13 mouse cellular contexts compared by ENCODE assay signal in the genomic region with DNA sequence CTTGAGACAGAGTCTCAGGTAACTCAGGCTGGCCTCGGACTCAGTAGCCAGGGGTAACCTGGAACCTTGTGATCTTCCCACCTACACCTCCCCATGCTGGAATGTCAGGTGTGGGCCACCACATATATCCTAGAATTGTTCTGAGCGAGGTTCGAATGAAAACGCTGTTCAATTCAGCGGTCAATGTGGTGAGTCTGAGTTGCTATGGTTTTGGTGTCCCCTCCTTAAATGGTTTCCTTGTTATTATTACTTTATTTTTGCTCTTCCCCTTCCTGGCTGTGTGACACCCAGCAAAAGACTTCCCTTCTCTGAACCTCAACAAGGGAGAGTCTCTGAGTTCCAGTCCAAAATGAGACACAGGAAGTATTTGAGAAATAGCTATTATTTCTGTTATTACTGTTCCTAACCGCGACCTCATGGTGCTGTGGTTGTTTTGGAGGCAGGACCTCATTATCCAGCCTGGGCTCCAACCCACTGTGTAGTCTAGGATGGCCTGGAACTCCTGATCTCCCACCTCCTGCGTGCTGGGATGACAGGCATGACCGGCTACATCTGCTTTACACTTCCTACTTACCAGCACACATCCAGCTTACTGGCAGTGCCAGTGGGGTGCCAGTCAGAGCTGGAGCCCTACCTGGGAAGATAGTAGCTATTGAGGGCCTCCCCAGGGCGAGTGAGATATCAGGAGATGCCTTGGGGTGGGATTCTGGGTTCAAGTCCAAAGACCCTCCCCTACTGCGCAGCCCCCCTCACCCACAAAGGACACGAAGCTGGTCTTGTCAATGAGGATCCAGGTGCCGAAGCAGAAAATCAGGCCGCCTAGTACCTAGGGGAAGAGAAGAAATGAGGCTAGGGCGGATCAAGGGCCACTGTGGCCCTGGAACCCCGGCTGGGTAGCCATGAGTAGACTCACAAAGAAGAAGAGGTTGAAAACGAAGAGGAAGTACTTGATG. TPM values are rescaled to one million over a fixed set of nuclear protein-coding genes. Genes with fewer than 3 reads are reported as not detected.
DNase-seq lines count a peak whose midpoint lies in the region; ATAC-seq and TF ChIP-seq lines count a peak whose summit lies in the region.
"Had no signal": no experiment of that assay in that cellular context is flagged by ENCODE, and none has a peak within 500 bp of the region (broad histone marks: within the 10 kb centered on the region; RNA-seq: fewer than 3 reads in every experiment).

No protein-coding gene starts in this region.

- H3K27ac ChIP-seq in liver, postnatal 0 days (ENCODE audit: low read depth): peak overlapping the region; percentile 91
- H3K27ac ChIP-seq: limb, embryonic 12.5 days had no signal

- no peak for TF ChIP-seq EP300 in liver, postnatal 0 days (IDR thresholded peaks at IDR 0.05; ENCODE audit: low read depth)

- no peaks in the 10 kb centered on the region for H3K27me3 ChIP-seq in liver, postnatal 0 days (ENCODE audit: insufficient read depth, low read length)

- peak overlapping the region; percentile 72 for H3K9ac ChIP-seq in liver, postnatal 0 days (replicated peaks)
- H3K9ac ChIP-seq: forebrain, postnatal 0 days; limb, embryonic 12.5 days had no signal

- DNase-seq in heart, adult 11 months: peak; percentile 87
- DNase-seq in heart, adult 18-20 months: no peak
- DNase-seq in 416B (ENCODE audit: low read depth): peak; percentile 69
- DNase-seq in liver, postnatal 0 days: no peak
- no peak for DNase-seq in embryo, embryonic 11 days
- DNase-seq in frontal cortex, postnatal 10 days (ENCODE audit: low spot score in 2 of 2): no peak
- no peak for DNase-seq in gastrocnemius, postnatal 14 days
- DNase-seq: cerebellum, postnatal 36 days; forebrain, postnatal 0 days had no signal

- no peaks in the 10 kb centered on the region for H3K9me3 ChIP-seq in liver, postnatal 0 days (ENCODE audit: low read length)
- H3K9me3 ChIP-seq: limb, embryonic 12.5 days had no signal

- 42% methylated on average over 17 of the region's 17 CpGs for WGBS in liver, postnatal 0 days (ENCODE audit: insufficient replicate concordance)

- ATAC-seq in common myeloid progenitor, adult 5-6 weeks (replicated peaks; ENCODE audit: low read depth, poor library complexity, severe bottlenecking): 0 out of 2 replicates have a peak, but pooled peaks have one; percentile 10
- ATAC-seq in liver, postnatal 0 days: no peak
- ATAC-seq: forebrain, postnatal 0 days had no signal

- no peak for TF ChIP-seq CTCF in liver, postnatal 0 days (IDR thresholded peaks at IDR 0.05; ENCODE audit: low read depth)

- peaks cover 30% of the 10 kb centered on the region for H3K4me1 ChIP-seq in liver, postnatal 0 days (ENCODE audit: insufficient read depth)

- peak overlapping the region; percentile 47 for H3K4me3 ChIP-seq in liver, postnatal 0 days (ENCODE audit: low read depth, low read length)
- H3K4me3 ChIP-seq: limb, embryonic 12.5 days had no signal

- intact Hi-C loops in gastrocnemius, postnatal 14 days (cut with DNase I; ENCODE audit: low total_unique reads): no loop called here

- peaks cover under 1% of the 10 kb centered on the region; the same call in 1 of the 2 replicates for H3K36me3 ChIP-seq in liver, postnatal 0 days (replicated peaks; ENCODE audit: insufficient read depth, low read length)

- peak overlapping the region; percentile 73 for H3K4me2 ChIP-seq in liver, postnatal 0 days (ENCODE audit: low read depth, low read length)
- H3K4me2 ChIP-seq: limb, embryonic 12.5 days had no signal

RNA-seq across cellular contexts. Expression of a gene that starts 0.9 kb away (rescaled TPM):
- 10 to 100 TPM in 1 of 2 experiments, 1 to 10 TPM in 1; 2.6 to 12.8 TPM for total RNA-seq in heart, adult 18-20 months (2021)
- 28.9 and 41.4 TPM in 2 replicates for total RNA-seq in common myeloid progenitor, adult 5-6 weeks (2017)
- polyA plus RNA-seq in liver, postnatal 0 days (2015; fragmentation: Nextera tagmentation; extraction: Ambion mirVana): 29.8 and 31.8 TPM in 2 replicates
- 1 to 10 TPM; 1.4 to 1.5 TPM for total RNA-seq in gastrocnemius, postnatal 14 days (2021)

RNA-seq across cellular contexts. Expression of a gene that starts 2.9 kb away (rescaled TPM):
- total RNA-seq in heart, adult 18-20 months (2021): not detected
- total RNA-seq in common myeloid progenitor, adult 5-6 weeks (2017): not detected in 2 replicates
- polyA plus RNA-seq in liver, postnatal 0 days (2015; fragmentation: Nextera tagmentation; extraction: Ambion mirVana): 0.46 and 0.49 TPM in 2 replicates
- total RNA-seq in gastrocnemius, postnatal 14 days (2021): not detected
- total RNA-seq: adrenal gland, adult 18-20 months had no signal
- polyA plus RNA-seq: C2C12 had no signal

RNA-seq across cellular contexts. Expression of a gene that starts 22.5 kb away (rescaled TPM):
- total RNA-seq in heart, adult 18-20 months (2021): 1 to 10 TPM; 6.4 to 7.7 TPM
- total RNA-seq in common myeloid progenitor, adult 5-6 weeks (2017): 0.55 and 0.87 TPM in 2 replicates
- 15.5 and 20.2 TPM in 2 replicates for polyA plus RNA-seq in liver, postnatal 0 days (2015; fragmentation: Nextera tagmentation; extraction: Ambion mirVana)
- total RNA-seq in gastrocnemius, postnatal 14 days (2021): 10 to 100 TPM in 1 of 2 experiments, 1 to 10 TPM in 1; 7.1 to 10.9 TPM

RNA-seq across cellular contexts. Expression of a gene that starts 26.1 kb away (rescaled TPM):
- not detected for total RNA-seq in heart, adult 18-20 months (2021)
- 6.7 and 17.4 TPM in 2 replicates for total RNA-seq in common myeloid progenitor, adult 5-6 weeks (2017)
- 0.95 and 1.5 TPM in 2 replicates for polyA plus RNA-seq in liver, postnatal 0 days (2015; fragmentation: Nextera tagmentation; extraction: Ambion mirVana)
- total RNA-seq in gastrocnemius, postnatal 14 days (2021): not detected
- total RNA-seq: adrenal gland, adult 18-20 months had no signal

RNA-seq across cellular contexts. Expression of a gene that starts 33.3 kb away (rescaled TPM):
- total RNA-seq in heart, adult 18-20 months (2021): under 1 TPM in 1 of 2 experiments, not detected in 1; 0.46 TPM
- total RNA-seq in common myeloid progenitor, adult 5-6 weeks (2017): 0.18 and 2.0 TPM in 2 replicates
- polyA plus RNA-seq in liver, postnatal 0 days (2015; fragmentation: Nextera tagmentation; extraction: Ambion mirVana): 0.06 TPM in 1 of 2 replicates, not detected in the other
- 1 to 10 TPM; 2.1 to 2.6 TPM for total RNA-seq in gastrocnemius, postnatal 14 days (2021)
- polyA plus RNA-seq: C2C12 had no signal

Comparison
In these comparisons a context has a peak if more than half of its experiments do, and no peak if none do; other contexts are left out.
1. DNase-seq: peak in heart, adult 11 months (single experiment) and 416B (single experiment); none in heart, adult 18-20 months (0 of 2), liver, postnatal 0 days (single experiment), embryo, embryonic 11 days (single experiment), frontal cortex, postnatal 10 days (0 of 2) and gastrocnemius, postnatal 14 days (single experiment).